Mouse (Mus musculus) ES-E14 (cell line): Measurements from ENCODE around the gene Ube3b.

Source experiments
- CHD2 ChIP-seq: IDR thresholded peaks from 2 replicates; pipeline ENCODE4 v1.6.1; 2014; ENCODE audit warnings: mild to moderate bottlenecking, low read depth, low read length, inconsistent platforms
- HCFC1 ChIP-seq: IDR thresholded peaks from 2 replicates; pipeline ENCODE4 v1.6.1; 2012; ENCODE audit warnings: low read length, inconsistent platforms, borderline replicate concordance; ENCODE audit not compliant: insufficient read depth
- MAFK ChIP-seq: IDR thresholded peaks from 2 replicates; pipeline ENCODE4 v1.6.1; 2014; ENCODE audit warnings: mild to moderate bottlenecking, low read depth, low read length, inconsistent platforms; ENCODE audit not compliant: insufficient read depth
- ZNF384 ChIP-seq: IDR thresholded peaks from 2 replicates; pipeline ENCODE4 v1.6.1; 2012; ENCODE audit warnings: low read depth, low read length, inconsistent platforms

DNA sequence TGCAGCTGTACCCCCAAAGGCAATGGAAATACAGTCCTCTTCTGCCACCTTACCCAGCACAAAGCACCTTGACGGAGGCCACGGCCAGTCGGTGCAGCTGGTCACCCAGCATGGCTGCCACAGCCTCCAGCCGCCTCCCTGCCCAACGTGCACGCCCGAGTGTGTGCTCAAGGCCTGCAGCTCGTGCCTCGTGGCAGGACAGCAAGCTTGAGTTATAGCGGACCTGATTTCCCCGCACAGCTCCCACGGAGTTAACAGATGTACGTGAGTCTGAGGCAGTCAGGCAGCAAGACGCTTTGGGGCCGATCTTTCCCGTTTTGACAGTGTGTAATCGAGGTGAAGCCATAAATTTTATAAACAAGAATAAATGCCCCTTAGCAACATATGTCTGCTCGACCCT, 48.2 kb downstream of the Ube3b start:
- TF ChIP-seq CHD2: no peak
- TF ChIP-seq HCFC1: no peak
- no peak for TF ChIP-seq ZNF384
- TF ChIP-seq MAFK: no peak
